Mouse (Mus musculus): ENCODE measurements around the gene Ndufv1.

DNA sequence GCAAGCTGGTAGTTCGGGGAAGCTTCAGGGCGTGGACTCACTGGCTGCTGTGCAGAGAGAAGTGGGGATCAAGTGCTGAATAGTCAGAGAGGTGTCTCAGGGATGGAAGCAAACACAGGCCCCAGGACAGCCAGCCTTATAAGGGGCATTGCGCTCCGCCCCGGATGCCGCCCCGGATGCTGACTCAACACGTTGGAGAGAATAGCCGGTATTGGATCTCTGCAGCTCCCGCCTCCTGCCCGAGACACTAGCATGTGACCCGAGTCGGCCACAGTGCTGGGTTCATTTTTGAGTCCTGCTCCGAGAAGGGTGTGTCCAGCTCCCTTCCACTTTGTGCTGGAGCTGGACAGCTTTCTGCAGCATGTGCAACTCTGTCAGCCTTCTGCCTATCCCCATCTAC is 29.5 kb upstream of the Ndufv1 start:
- TF ChIP-seq CTCF (IDR thresholded peaks at IDR 0.05; ENCODE audit: control insufficient read depth, insufficient read depth, insufficient replicate concordance, low read depth, low read length) (no peak), POLR2A (IDR thresholded peaks at IDR 0.05; ENCODE audit: control insufficient read depth, low read depth, low read length) (no peak)

Measured in testis, adult 2 months (tissue).